Mouse (Mus musculus) heart, embryonic 10.5 days (tissue): ENCODE results near the gene Rexo1. TPM values are rescaled to one million over a fixed set of nuclear protein-coding genes. Genes with fewer than 3 reads are reported as not detected.

ENCODE experiments used
- DNase-seq: peaks from one replicate; pipeline ENCODE4 v3.0.0-alpha.2; 2017; ENCODE audit warnings: low spot score
- H3K27ac ChIP-seq: fragments of 300-500 bp; sonication (generic); 2 replicates; pipeline ENCODE4 v1.5.1; 2016; ENCODE audit warnings: mild to moderate bottlenecking
- H3K27me3 ChIP-seq: fragments of 300-500 bp; sonication (generic); 2 replicates; pipeline ENCODE4 v1.6.1; 2016; ENCODE audit warnings: mild to moderate bottlenecking; ENCODE audit not compliant: poor library complexity, insufficient read depth, severe bottlenecking
- H3K36me3 ChIP-seq: fragments of 300-500 bp; sonication (generic); 2 replicates; pipeline ENCODE4 v1.6.1; 2016; ENCODE audit warnings: mild to moderate bottlenecking, moderate library complexity
- H3K4me1 ChIP-seq: fragments of 300-500 bp; sonication (generic); 2 replicates; pipeline ENCODE4 v1.6.1; 2016; ENCODE audit warnings: mild to moderate bottlenecking
- H3K4me3 ChIP-seq: fragments of 300-500 bp; sonication (generic); 2 replicates; pipeline ENCODE4 v1.5.1; 2016; ENCODE audit warnings: mild to moderate bottlenecking, moderate library complexity
- H3K9me3 ChIP-seq: fragments of 300-500 bp; sonication (generic); 2 replicates; pipeline ENCODE4 v1.6.1; 2016; ENCODE audit warnings: mild to moderate bottlenecking, moderate library complexity
- WGBS: fragments of 180-500 bp; shearing (Covaris S2); methylation state at CpG from one replicate; pipeline ENCODE4 v1.1.7; 2016; 5-methylcytosine and 5-hydroxymethylcytosine counted together
- polyA plus RNA-seq: library from polyadenylated mRNA; unstranded; fragments of >200 nt; fragmentation: Nextera tagmentation; extraction: Ambion mirVana; gene quantifications from 2 replicates; pipeline ENCODE4 v1.2.1, GENCODE M21; 2016

Gene Rexo1
- polyA plus RNA-seq, 1 experiment from 2014 or later = 26.9 TPM

GRCm38 (mm10) chr10:80596318-80596717 lies 35.0 kb upstream of the Rexo1 start:
- DNase-seq = no peak
- H3K27ac ChIP-seq = no peak overlapping the region; the same call in 1 of the 2 replicates
- 43% methylated on average over 4 of the region's 4 CpGs for WGBS
- H3K9me3 ChIP-seq = no peaks in the 10 kb centered on the region
- no peak overlapping the region for H3K4me3 ChIP-seq
- no peaks in the 10 kb centered on the region; the same call in 1 of the 2 replicates for H3K4me1 ChIP-seq
- no peaks in the 10 kb centered on the region for H3K27me3 ChIP-seq
- H3K36me3 ChIP-seq = no peaks in the 10 kb centered on the region

DNA sequence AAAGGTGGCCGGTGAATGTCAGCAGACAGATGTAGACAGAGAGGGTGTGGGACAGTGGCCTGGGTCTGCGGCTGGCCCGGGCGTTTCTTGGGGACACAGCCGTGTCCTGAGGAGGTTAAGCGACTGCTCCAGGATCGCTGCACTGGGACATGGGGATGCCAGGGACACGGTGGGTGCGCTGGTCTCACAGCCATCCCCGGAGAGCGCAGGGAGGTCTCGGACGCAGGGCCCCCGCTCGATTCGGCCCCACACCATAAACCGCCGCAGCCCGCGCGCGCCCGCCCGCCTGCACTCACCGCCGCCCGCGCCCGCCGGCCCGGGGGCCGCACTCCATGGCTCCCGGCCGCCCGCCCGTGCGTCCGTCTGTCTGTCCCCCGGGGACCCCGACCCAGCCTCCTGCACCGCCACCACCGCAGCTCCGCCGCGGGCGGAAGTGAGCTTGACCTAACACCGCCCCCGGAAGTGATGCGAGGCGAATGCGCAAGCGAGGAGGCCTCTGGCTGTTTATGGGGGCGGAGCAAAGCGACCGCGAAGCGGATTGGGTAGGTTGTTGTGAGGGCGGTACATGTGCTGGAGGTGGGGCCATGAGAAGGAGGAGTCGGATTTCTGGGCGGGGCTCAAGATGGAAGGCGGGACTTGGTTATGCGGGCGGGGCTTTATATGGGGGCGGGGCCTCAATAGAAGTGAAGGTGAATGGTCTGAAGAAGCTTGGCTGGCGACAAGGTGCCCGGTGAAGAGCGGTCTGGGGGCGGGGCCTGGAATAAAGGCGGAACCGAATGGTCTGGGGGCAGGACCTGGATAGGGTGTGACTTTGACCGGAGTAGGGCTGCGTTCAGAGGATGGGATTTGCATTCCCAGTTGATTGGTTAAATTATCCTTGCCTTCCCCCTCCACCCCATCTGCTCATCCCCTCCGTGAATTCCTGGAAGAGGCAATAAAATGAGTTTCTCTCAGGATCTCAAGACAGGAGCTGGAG lies 28.8 kb upstream of the Rexo1 start, which contains the start of gene Abhd17a:
Abhd17a (minus strand) TSS at position 463 of the 976 bp plus-strand sequence.
- Histone ChIP-seq H3K4me1 (peaks cover 47% of the 10 kb centered on the region), H3K27ac (peak within 1 kb of the TSS; percentile 94), H3K4me3 (peak within 1 kb of the TSS; percentile 99), H3K27me3 (no peaks in the 10 kb centered on the region), H3K9me3 (no peaks in the 10 kb centered on the region), H3K36me3 (peaks cover 18% of the 10 kb centered on the region)
- 1% methylated on average over 65 of the region's 73 CpGs for WGBS
- DNase-seq = peak; percentile 100

- Histone ChIP-seq H3K27me3 (no peaks in the 10 kb centered on the region), H3K27ac (peak overlapping the region; percentile 94), H3K9me3 (no peaks in the 10 kb centered on the region), H3K4me3 (peak overlapping the region; percentile 99), H3K4me1 (peaks cover 54% of the 10 kb centered on the region), H3K36me3 (peaks cover 26% of the 10 kb centered on the region)
- DNase-seq = no peak
- 13% methylated on average over 12 of the region's 12 CpGs for WGBS
Measured at GRCm38 (mm10) chr10:80589127-80589878, 27.9 kb upstream of the Rexo1 start.

DNA sequence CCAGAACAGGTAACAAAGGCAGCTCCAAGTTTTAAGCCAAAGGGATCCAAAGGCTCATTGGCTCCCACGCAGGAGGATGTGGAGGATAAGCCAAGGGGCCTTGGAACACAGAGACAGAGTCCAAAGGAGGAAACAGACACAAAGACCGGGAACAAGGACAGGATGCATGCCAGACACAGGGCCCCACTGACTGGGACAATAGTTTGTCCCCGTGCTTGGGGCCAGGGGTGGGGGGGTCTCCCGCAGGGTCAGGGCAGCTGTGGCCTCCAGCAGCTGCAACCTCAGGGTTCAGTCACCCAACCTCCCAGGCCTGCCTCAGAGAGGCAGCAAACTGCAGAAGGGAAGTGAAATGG lies 25.9 kb upstream of the Rexo1 start:
- Histone ChIP-seq H3K36me3 (peaks cover 43% of the 10 kb centered on the region), H3K27me3 (no peaks in the 10 kb centered on the region), H3K4me1 (peaks cover 65% of the 10 kb centered on the region), H3K4me3 (peak overlapping the region; percentile 35), H3K27ac (peak overlapping the region; percentile 84), H3K9me3 (no peaks in the 10 kb centered on the region)
- WGBS = 58% methylated on average over 4 of the region's 4 CpGs
- DNase-seq = no peak

DNA sequence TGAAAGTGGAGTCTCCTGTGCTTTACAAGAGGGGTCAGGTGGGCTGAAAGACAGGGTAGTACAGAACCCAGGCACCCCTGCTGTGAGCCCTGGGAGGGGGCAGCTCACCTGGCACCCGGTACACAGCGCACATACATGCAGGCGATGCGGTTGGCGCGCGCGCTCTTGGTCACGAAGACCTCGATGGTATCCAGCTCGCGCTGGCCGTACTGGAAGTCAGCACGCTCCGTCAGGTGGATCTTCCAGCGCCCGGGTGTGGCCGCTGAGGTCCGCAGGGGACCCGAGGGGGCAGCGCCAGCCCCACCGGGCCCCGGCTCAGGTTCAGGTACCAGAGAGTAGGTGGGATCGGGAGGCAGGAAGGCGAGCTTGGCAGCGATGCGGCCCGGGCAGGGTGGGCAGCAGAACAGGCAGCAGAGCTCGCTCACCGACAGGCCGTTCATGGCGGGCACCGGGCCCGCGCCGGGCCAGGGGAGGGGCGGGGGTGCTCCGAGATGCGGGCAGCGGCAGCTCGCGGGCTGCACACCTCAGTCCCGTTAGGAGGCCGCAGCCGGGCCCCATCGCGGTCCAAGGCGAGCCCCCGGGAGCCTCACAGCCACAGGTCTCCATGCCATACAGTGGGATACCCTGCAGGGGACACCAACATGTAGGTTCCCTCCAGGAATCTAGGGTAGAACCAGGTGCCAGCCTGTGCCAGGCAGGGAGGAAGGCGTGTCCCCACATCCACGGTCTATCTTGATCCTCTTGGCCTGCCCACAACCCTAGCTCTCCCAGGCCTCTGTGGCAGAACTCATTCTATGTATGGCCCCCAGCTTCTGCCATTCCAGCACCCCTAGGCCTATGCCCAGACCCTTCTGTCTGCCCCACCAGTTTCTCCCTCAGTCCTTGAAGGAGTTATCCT lies 25.3 kb upstream of the Rexo1 start:
- H3K4me1 ChIP-seq = peaks cover 65% of the 10 kb centered on the region
- H3K36me3 ChIP-seq = peaks cover 47% of the 10 kb centered on the region
- 93% methylated on average over 50 of the region's 51 CpGs for WGBS
- DNase-seq = no peak
- no peaks in the 10 kb centered on the region for H3K27me3 ChIP-seq
- no peaks in the 10 kb centered on the region for H3K9me3 ChIP-seq
- peak overlapping the region; percentile 84 for H3K27ac ChIP-seq
- H3K4me3 ChIP-seq = peak overlapping the region; percentile 35

GRCm38 (mm10) chr10:80585581-80585980 lies 24.2 kb upstream of the Rexo1 start:
- Histone ChIP-seq H3K36me3 (peaks cover 47% of the 10 kb centered on the region), H3K9me3 (no peaks in the 10 kb centered on the region), H3K27ac (peak overlapping the region; percentile 84; the same call in 1 of the 2 replicates), H3K4me1 (peaks cover 63% of the 10 kb centered on the region), H3K27me3 (no peaks in the 10 kb centered on the region), H3K4me3 (no peak overlapping the region; the same call in 1 of the 2 replicates)
- WGBS = 92% methylated on average over 8 of the region's 8 CpGs
- no peak for DNase-seq

DNA sequence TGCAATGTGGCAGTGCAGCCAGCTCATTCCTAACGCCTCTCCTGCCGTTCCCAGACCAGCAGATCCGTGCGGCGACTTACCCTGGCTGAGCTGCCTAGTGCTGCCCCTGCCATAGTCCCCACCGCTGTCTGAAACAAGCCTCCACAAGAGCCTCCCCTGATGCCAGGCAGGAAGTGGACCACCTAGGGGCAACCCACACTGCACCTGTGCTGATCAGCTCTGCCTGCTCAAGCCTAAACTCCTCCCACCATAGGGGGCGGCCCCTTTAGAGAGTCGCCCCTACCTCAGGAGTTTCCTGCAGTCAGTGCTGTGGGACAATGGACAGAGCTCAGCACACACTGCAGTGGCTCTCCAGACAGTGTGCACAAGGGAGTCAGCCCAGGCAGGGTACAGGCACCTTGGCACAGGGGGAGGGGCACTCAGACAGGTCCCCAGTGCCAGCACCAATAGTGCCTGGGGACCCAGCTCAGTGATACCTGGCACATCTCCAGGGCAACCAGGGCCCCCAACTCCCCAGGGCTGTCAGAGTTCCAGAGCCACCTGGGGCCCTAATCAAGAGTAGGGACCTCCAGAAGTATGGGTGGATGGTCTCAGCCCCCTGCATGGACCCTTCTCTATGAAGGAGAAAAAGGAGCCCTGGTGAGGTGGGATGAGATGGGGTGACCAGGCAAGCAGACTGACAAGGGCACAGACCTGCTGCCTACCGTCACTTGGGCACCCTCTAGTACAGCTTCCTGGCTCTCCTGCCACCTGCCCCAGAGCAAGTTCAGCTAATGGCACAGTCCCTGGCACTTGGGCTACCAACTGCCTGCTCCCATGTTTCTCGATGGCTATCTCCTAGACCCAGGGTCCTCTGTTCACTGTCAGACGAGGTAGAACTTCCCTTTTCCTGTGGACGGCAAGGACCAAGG lies 23.5 kb upstream of the Rexo1 start:
- Histone ChIP-seq H3K27ac (no peak overlapping the region; the same call in 1 of the 2 replicates), H3K4me3 (no peak overlapping the region; the same call in 1 of the 2 replicates), H3K27me3 (no peaks in the 10 kb centered on the region), H3K9me3 (no peaks in the 10 kb centered on the region), H3K36me3 (peaks cover 47% of the 10 kb centered on the region), H3K4me1 (peaks cover 62% of the 10 kb centered on the region)
- no peak for DNase-seq
- 76% methylated on average over 12 of the region's 12 CpGs for WGBS

DNA sequence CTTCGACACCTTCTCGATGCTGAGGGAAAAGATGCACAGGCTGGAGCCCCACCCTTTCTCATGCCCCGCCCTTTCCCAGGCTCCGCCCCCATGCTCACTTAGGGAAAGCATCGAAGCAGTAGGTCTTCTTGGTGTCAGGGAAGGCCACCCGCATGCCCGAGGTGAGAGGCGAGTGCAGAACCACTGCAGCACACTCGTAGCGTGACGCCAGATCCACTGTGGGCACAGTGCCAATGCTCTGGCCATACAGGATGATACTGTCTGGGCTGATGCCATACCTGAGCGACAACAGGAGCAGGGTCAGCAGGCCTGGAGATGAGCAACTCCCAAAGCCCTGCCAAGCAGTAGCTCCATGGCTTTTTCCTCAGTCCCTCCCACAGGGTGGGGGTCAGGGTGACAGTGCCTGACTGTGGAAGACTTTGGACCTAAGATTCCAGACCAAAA lies 22.7 kb upstream of the Rexo1 start:
- H3K36me3 ChIP-seq = peaks cover 47% of the 10 kb centered on the region
- H3K4me1 ChIP-seq = peaks cover 61% of the 10 kb centered on the region
- WGBS = 63% methylated on average over 12 of the region's 12 CpGs
- H3K4me3 ChIP-seq = no peak overlapping the region
- DNase-seq = no peak
- H3K27ac ChIP-seq = no peak overlapping the region
- no peaks in the 10 kb centered on the region for H3K9me3 ChIP-seq
- no peaks in the 10 kb centered on the region for H3K27me3 ChIP-seq

DNA sequence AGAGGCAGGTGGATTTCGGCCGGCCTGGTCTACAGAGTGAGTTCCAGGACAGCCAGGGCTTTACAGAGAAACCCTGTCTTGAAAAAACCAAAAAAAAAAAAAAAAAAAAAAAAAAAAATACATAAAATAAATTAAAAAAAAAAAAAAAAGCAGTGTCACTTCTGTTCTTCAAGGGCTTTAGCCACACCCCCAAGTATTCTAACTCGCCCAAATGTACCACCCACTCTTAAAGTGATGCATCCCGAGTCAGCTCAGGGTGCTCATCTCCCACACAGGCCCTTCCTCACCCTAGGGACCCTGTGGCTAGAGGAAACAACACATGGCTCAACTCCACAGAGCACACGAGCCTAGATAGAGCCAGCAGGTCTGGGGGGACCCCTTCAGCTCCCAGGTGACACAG lies 21.7 kb upstream of the Rexo1 start:
- H3K4me3 ChIP-seq = no peak overlapping the region
- H3K27ac ChIP-seq = no peak overlapping the region
- DNase-seq = no peak
- 88% methylated on average over 5 of the region's 5 CpGs for WGBS
- peaks cover 47% of the 10 kb centered on the region for H3K36me3 ChIP-seq
- no peaks in the 10 kb centered on the region for H3K27me3 ChIP-seq
- H3K4me1 ChIP-seq = peaks cover 61% of the 10 kb centered on the region
- no peaks in the 10 kb centered on the region for H3K9me3 ChIP-seq

GRCm38 (mm10) chr10:80578911-80579310 lies 17.6 kb upstream of the Rexo1 start:
- peak overlapping the region; percentile 88 for H3K4me3 ChIP-seq
- H3K36me3 ChIP-seq = peaks cover 17% of the 10 kb centered on the region
- no peaks in the 10 kb centered on the region for H3K27me3 ChIP-seq
- 9% methylated on average over 8 of the region's 8 CpGs for WGBS
- H3K4me1 ChIP-seq = peaks cover 62% of the 10 kb centered on the region
- H3K9me3 ChIP-seq = no peaks in the 10 kb centered on the region
- no peak for DNase-seq
- H3K27ac ChIP-seq = peak overlapping the region; percentile 92

DNA sequence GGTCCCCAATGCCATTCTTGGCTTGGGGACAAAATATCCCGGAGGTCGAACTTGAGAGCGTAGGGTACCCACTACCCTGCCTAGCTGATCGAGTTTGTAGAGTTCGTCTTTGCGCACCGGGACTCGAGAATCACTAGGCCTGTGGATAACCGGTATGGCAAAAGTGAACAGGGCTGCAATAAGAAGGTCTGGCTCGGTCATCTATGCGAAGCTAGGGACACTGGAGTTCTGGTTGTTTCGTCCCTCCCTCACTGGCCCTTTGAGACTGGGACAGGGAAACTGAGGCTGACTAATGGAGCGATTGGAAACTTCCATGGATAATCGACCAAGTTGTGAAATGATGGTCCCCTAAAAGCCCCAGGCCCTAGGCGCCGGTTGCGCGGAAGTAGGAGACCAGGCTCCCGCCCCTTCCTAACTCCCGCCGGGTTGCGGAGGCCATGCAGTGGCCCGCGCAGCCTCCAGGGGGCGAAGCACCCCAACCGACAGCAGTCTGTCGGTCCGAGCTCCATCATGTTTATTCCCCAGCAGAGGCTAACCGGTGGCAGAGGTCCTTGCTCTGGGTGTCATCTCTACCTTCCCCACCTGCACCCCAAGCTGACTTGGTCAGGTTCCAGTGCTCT lies 16.9 kb upstream of the Rexo1 start:
- H3K4me1 ChIP-seq = peaks cover 62% of the 10 kb centered on the region
- H3K9me3 ChIP-seq = no peaks in the 10 kb centered on the region
- peak overlapping the region; percentile 88 for H3K4me3 ChIP-seq
- peak overlapping the region; percentile 92 for H3K27ac ChIP-seq
- under 1% methylated on average over 29 of the region's 29 CpGs for WGBS
- H3K27me3 ChIP-seq = no peaks in the 10 kb centered on the region
- DNase-seq = peak; percentile 94
- peaks cover 10% of the 10 kb centered on the region for H3K36me3 ChIP-seq
